Comparison of ENCODE assay signal across 13 mouse cellular contexts in the genomic region with DNA sequence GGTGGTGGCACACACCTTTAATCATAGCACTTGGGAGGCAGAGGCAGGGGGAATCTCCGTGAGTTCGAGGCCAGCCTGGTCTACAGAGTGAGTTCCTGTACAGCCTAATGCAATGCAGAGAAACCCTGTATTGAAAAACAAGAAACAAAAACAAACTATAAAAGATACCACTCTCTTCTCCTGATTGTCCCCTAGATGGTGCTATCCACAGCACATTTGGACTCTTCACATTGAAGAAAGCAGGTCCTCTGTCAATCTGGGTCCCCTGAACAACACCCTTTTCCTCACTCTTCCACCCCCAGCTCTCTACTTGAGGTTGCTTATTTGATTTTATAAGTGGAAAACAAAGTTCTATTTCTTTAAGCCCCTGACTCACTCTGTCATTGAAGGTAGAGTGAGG. TPM values are rescaled to one million over a fixed set of nuclear protein-coding genes. Genes with fewer than 3 reads are reported as not detected.
DNase-seq lines count a peak whose midpoint lies in the region; ATAC-seq and TF ChIP-seq lines count a peak whose summit lies in the region.
"Had no signal": no experiment of that assay in that cellular context is flagged by ENCODE, and none has a peak within 500 bp of the region (broad histone marks: within the 10 kb centered on the region; RNA-seq: fewer than 3 reads in every experiment).

No protein-coding gene starts in this region.

- H3K9ac ChIP-seq in midbrain, embryonic 14.5 days (replicated peaks; ENCODE audit: low read length): no peak overlapping the region
- H3K9ac ChIP-seq in midbrain, embryonic 11.5 days (ENCODE audit: low read length): no peak overlapping the region

- ATAC-seq in midbrain, embryonic 14.5 days (ENCODE audit: low FRiP score, low TSS enrichment): no peak
- no peak for ATAC-seq in midbrain, embryonic 11.5 days (ENCODE audit: low FRiP score)
- peak; percentile 61; the same call in 1 of the 2 replicates for ATAC-seq in megakaryocyte-erythroid progenitor cell, adult 5-6 weeks (replicated peaks; ENCODE audit: low FRiP score, low TSS enrichment, poor library complexity, severe bottlenecking)

- no peak for TF ChIP-seq CTCF in kidney, adult 2 months (conservative IDR thresholded peaks at IDR 0.05; ENCODE audit: insufficient read depth, insufficient read length, low read depth, low read length)

- H3K4me2 ChIP-seq in midbrain, embryonic 14.5 days (ENCODE audit: low read length): no peak overlapping the region
- H3K4me2 ChIP-seq in midbrain, embryonic 11.5 days: no peak overlapping the region

- H3K27me3 ChIP-seq in kidney, adult 2 months (replicated peaks; ENCODE audit: control insufficient read depth, insufficient read depth, low read length): no peaks in the 10 kb centered on the region
- H3K27me3 ChIP-seq in midbrain, embryonic 14.5 days (ENCODE audit: control insufficient read depth, insufficient read depth, low read length): no peaks in the 10 kb centered on the region
- peaks cover under 1% of the 10 kb centered on the region for H3K27me3 ChIP-seq in midbrain, embryonic 11.5 days (ENCODE audit: control insufficient read depth, insufficient read depth, low read length)

- no peaks in the 10 kb centered on the region for H3K9me3 ChIP-seq in midbrain, embryonic 14.5 days (ENCODE audit: control insufficient read depth, low read length)
- H3K9me3 ChIP-seq in midbrain, embryonic 11.5 days (ENCODE audit: control insufficient read depth, low read length): no peaks in the 10 kb centered on the region

- H3K4me1 ChIP-seq in kidney, adult 2 months (ENCODE audit: control insufficient read depth, insufficient read depth, low read length): no peaks in the 10 kb centered on the region
- H3K4me1 ChIP-seq in midbrain, embryonic 14.5 days (ENCODE audit: control insufficient read depth, insufficient read depth, low read length): no peaks in the 10 kb centered on the region
- no peaks in the 10 kb centered on the region for H3K4me1 ChIP-seq in midbrain, embryonic 11.5 days (ENCODE audit: control insufficient read depth, insufficient read depth, low read length)

- DNase-seq in cerebellum, adult 9-10 months: peak; percentile 6
- no peak for DNase-seq in cerebellum, postnatal 4 days (ENCODE audit: low spot score in 2 of 2)
- peak; percentile 1 for DNase-seq in kidney, adult 2 months
- DNase-seq in kidney, postnatal 25 days: no peak
- peak; percentile 12 for DNase-seq in midbrain, embryonic 14.5 days
- DNase-seq in midbrain, embryonic 11.5 days (ENCODE audit: low spot score, missing footprints): no peak
- no peak for DNase-seq in thymus, postnatal 4 days
- DNase-seq: adrenal gland, postnatal 36 days; cerebellum, adult 9-11 months; right cerebral cortex, postnatal 14 days; thymus, postnatal 14 days had no signal

- 83% methylated on average over 2 of the region's 2 CpGs for WGBS in kidney, adult 2 months
- 77% methylated on average over 2 of the region's 2 CpGs for WGBS in midbrain, embryonic 14.5 days
- 83% methylated on average over 2 of the region's 2 CpGs for WGBS in midbrain, embryonic 11.5 days

- H3K27ac ChIP-seq in kidney, adult 2 months (ENCODE audit: insufficient read depth, low read depth, low read length): no peak overlapping the region
- no peak overlapping the region for H3K27ac ChIP-seq in midbrain, embryonic 14.5 days (replicated peaks; ENCODE audit: low read depth, low read length)
- no peak overlapping the region for H3K27ac ChIP-seq in midbrain, embryonic 11.5 days (ENCODE audit: low read depth, low read length)

- H3K36me3 ChIP-seq in kidney, adult 2 months (ENCODE audit: control insufficient read depth, insufficient read depth, low read length): no peaks in the 10 kb centered on the region
- H3K36me3 ChIP-seq in midbrain, embryonic 14.5 days (ENCODE audit: control insufficient read depth, insufficient read depth, low read length): no peaks in the 10 kb centered on the region
- H3K36me3 ChIP-seq in midbrain, embryonic 11.5 days (ENCODE audit: control insufficient read depth, insufficient read depth, low read length): no peaks in the 10 kb centered on the region

- TF ChIP-seq POLR2A in kidney, adult 2 months (IDR thresholded peaks at IDR 0.05; ENCODE audit: low read depth, low read length): no peak

- no peak overlapping the region for H3K4me3 ChIP-seq in kidney, adult 2 months (ENCODE audit: insufficient read depth, low read depth, low read length)
- H3K4me3 ChIP-seq in midbrain, embryonic 14.5 days (replicated peaks; ENCODE audit: low read depth, low read length): no peak overlapping the region
- no peak overlapping the region for H3K4me3 ChIP-seq in midbrain, embryonic 11.5 days (ENCODE audit: low read depth, low read length)
- H3K4me3 ChIP-seq: erythroblast, embryonic 14.5 days had no signal

RNA-seq across cellular contexts. Expression of gene Phka2, which starts 52.6 kb away (rescaled TPM):
- polyA plus RNA-seq in kidney, adult 2 months (2012; rRNA removed): 13.0 and 13.7 TPM in 2 replicates
- polyA plus RNA-seq in midbrain, embryonic 14.5 days (2014; fragmentation: Nextera tagmentation; extraction: Ambion mirVana): 12.5 and 15.3 TPM in 2 replicates
- polyA plus RNA-seq in midbrain, embryonic 11.5 days (2014; fragmentation: Nextera tagmentation; extraction: Ambion mirVana): 19.6 and 20.7 TPM in 2 replicates
- 46.3 and 60.7 TPM in 2 replicates for total RNA-seq in megakaryocyte-erythroid progenitor cell, adult 5-6 weeks (2014; fragmentation: Nextera tagmentation)
- total RNA-seq in megakaryocyte-erythroid progenitor cell, adult 5-6 weeks (2017): 30.5 and 32.0 TPM in 2 replicates

RNA-seq across cellular contexts. Expression of gene Adgrg2, which starts 58.9 kb away (rescaled TPM):
- polyA plus RNA-seq in kidney, adult 2 months (2012; rRNA removed): 0.44 and 0.62 TPM in 2 replicates
- polyA plus RNA-seq in midbrain, embryonic 14.5 days (2014; fragmentation: Nextera tagmentation; extraction: Ambion mirVana): 2.8 and 3.3 TPM in 2 replicates
- 0.64 and 1.0 TPM in 2 replicates for polyA plus RNA-seq in midbrain, embryonic 11.5 days (2014; fragmentation: Nextera tagmentation; extraction: Ambion mirVana)
- total RNA-seq in megakaryocyte-erythroid progenitor cell, adult 5-6 weeks (2014; fragmentation: Nextera tagmentation): 0.15 TPM in 1 of 2 replicates, not detected in the other
- total RNA-seq in megakaryocyte-erythroid progenitor cell, adult 5-6 weeks (2017): 0.30 and 0.85 TPM in 2 replicates
- polyA plus RNA-seq: erythroblast, embryonic 14.5 days had no signal

Comparison
In these comparisons a context has a peak if more than half of its experiments do, and no peak if none do; other contexts are left out.
1. DNase-seq: peak in cerebellum, adult 9-10 months (single experiment), kidney, adult 2 months (single experiment) and midbrain, embryonic 14.5 days (single experiment); none in cerebellum, postnatal 4 days (0 of 2), kidney, postnatal 25 days (0 of 2), midbrain, embryonic 11.5 days (single experiment) and thymus, postnatal 4 days (single experiment).